Mouse (Mus musculus) liver, postnatal 0 days (tissue): ENCODE data around the gene Cmtm7. TPM values are rescaled to one million over a fixed set of nuclear protein-coding genes. Genes with fewer than 3 reads are reported as not detected.

Experiments
- ATAC-seq: fragments of 200-750 bp; cut with Nextera tagmentation; 2 replicates; pipeline ENCODE4 v1.8.0; 2017; ENCODE audit warnings: mild to moderate bottlenecking, moderate library complexity
- DNase-seq: peaks from one replicate; pipeline ENCODE4 v3.0.0-alpha.2; 2016
- H3K27ac ChIP-seq: fragments of 300-500 bp; sonication (generic); 2 replicates; pipeline ENCODE4 v1.5.1; 2014; ENCODE audit warnings: antibody characterized with exemption, moderate library complexity, mild to moderate bottlenecking, low read depth
- H3K27me3 ChIP-seq: fragments of 300-500 bp; sonication (generic); 2 replicates; pipeline ENCODE4 v1.6.1; 2014; ENCODE audit warnings: low read length, control low read depth, mixed read lengths; ENCODE audit not compliant: insufficient read depth
- H3K36me3 ChIP-seq: fragments of 300-500 bp; sonication (generic); replicated peaks from 2 replicates; pipeline ENCODE4 v1.6.1; 2014; ENCODE audit warnings: mild to moderate bottlenecking, control low read depth, low read length, moderate library complexity, mixed read lengths; ENCODE audit not compliant: insufficient read depth
- H3K4me1 ChIP-seq: fragments of 300-500 bp; sonication (generic); 2 replicates; pipeline ENCODE4 v1.6.1; 2014; ENCODE audit warnings: antibody characterized with exemption, mild to moderate bottlenecking, control low read depth; ENCODE audit not compliant: insufficient read depth
- H3K4me2 ChIP-seq: fragments of 300-500 bp; sonication (generic); 2 replicates; pipeline ENCODE4 v1.6.1; 2014; ENCODE audit warnings: low read depth, mild to moderate bottlenecking, low read length, moderate library complexity, mixed read lengths
- H3K4me3 ChIP-seq: fragments of 300-500 bp; sonication (generic); 2 replicates; pipeline ENCODE4 v1.5.1; 2014; ENCODE audit warnings: low read depth, low read length
- H3K9ac ChIP-seq: fragments of 300-500 bp; sonication (generic); replicated peaks from 2 replicates; pipeline ENCODE4 v1.6.1; 2014; ENCODE audit warnings: mild to moderate bottlenecking, moderate library complexity
- H3K9me3 ChIP-seq: fragments of 300-500 bp; sonication (generic); 2 replicates; pipeline ENCODE4 v1.6.1; 2016; ENCODE audit warnings: mild to moderate bottlenecking, control low read depth, low read length, mixed read lengths
- CTCF ChIP-seq: sonication (generic); IDR thresholded peaks from 2 replicates; pipeline ENCODE4 v1.5.1; 2016; ENCODE audit warnings: antibody characterized with exemption, low read depth
- EP300 ChIP-seq: IDR thresholded peaks from 2 replicates; pipeline ENCODE4 v1.6.1; 2016; ENCODE audit warnings: antibody characterized with exemption, low read depth, mild to moderate bottlenecking
- WGBS: fragments of 180-500 bp; shearing (Covaris S2); extraction: QIAGEN DNeasy Blood & Tissue Kit; methylation state at CpG from one replicate; pipeline ENCODE4 v1.1.7; 2014; ENCODE audit not compliant: insufficient replicate concordance; 5-methylcytosine and 5-hydroxymethylcytosine counted together
- polyA plus RNA-seq: library from polyadenylated mRNA; unstranded; fragments of >200 nt; fragmentation: Nextera tagmentation; extraction: Ambion mirVana; gene quantifications from 2 replicates; pipeline ENCODE4 v1.2.1, GENCODE M21; 2015

Cmtm7 gene
- polyA plus RNA-seq, 1 experiment from 2014 or later, result 58.2 TPM

- no peak for TF ChIP-seq EP300
- TF ChIP-seq CTCF, result no peak
- no peak overlapping the region for H3K9ac ChIP-seq
- H3K27me3 ChIP-seq, result no peaks in the 10 kb centered on the region
- no peaks in the 10 kb centered on the region for H3K9me3 ChIP-seq
- H3K4me3 ChIP-seq, result no peak overlapping the region
- ATAC-seq (no peak), DNase-seq (no peak)
- no peak overlapping the region for H3K4me2 ChIP-seq
- H3K4me1 ChIP-seq, result 0 out of 2 replicates have a peak, but pooled peaks cover 3% of the 10 kb centered on the region
- H3K36me3 ChIP-seq, result peaks cover 43% of the 10 kb centered on the region
- 62% methylated on average over 7 of the region's 7 CpGs for WGBS
- no peak overlapping the region for H3K27ac ChIP-seq
Observed at GRCm38 (mm10) chr9:114758272-114758671, 23.4 kb downstream of the Cmtm7 start.

DNA sequence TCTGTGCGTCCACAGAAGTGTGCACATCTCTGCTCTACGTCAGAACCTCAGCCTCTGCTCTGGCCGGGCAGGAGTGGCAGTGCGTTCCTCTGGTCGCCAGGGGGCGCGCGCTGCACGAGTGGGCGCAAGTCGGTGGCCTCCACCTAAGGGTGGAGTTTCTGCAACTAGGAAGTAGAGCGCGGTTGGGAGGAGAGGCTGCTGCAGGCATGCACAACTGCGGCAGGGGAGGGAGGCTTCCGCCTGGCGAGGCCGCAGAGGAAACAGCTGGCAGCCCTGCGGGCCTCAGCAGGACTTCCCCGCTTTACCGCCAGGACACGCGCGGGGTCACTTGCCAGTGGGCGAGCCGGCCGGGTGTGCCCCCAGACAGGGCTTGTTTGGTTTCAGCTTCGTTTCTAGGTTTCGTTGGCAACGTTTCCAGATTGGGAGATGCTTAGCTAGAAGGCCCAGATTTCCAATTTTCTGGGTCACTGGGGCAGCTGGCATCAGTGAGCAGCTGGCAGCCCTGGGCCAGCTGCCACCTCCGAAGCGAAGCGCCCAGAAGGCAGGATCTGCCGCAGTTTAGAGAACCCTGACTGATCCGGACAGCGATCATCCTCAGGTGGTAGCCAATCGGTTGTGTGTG lies 28.7 kb downstream of the Cmtm7 start:
- peak; percentile 92 for ATAC-seq
- Histone ChIP-seq H3K27me3 (no peaks in the 10 kb centered on the region), H3K9me3 (no peaks in the 10 kb centered on the region), H3K9ac (peak overlapping the region; percentile 53), H3K4me2 (peak overlapping the region; percentile 87), H3K27ac (peak overlapping the region; percentile 63), H3K36me3 (peaks cover 22% of the 10 kb centered on the region), H3K4me3 (peak overlapping the region; percentile 59), H3K4me1 (no peaks in the 10 kb centered on the region)
- 3% methylated on average over 36 of the region's 36 CpGs for WGBS
- TF ChIP-seq CTCF (peak; percentile 100), EP300 (no peak)
- peak; percentile 94 for DNase-seq

GRCm38 (mm10) chr9:114752311-114752710 lies 29.3 kb downstream of the Cmtm7 start:
- H3K4me1 ChIP-seq, result no peaks in the 10 kb centered on the region
- WGBS, result 60% methylated on average over 9 of the region's 9 CpGs
- no peak overlapping the region for H3K4me3 ChIP-seq
- H3K27ac ChIP-seq, result no peak overlapping the region
- H3K36me3 ChIP-seq, result peaks cover 29% of the 10 kb centered on the region
- ATAC-seq (no peak), DNase-seq (no peak)
- no peaks in the 10 kb centered on the region for H3K27me3 ChIP-seq
- TF ChIP-seq EP300 (no peak), CTCF (no peak)
- H3K4me2 ChIP-seq, result 0 out of 2 replicates have a peak overlapping the region, but pooled peaks have one; percentile 87
- no peak overlapping the region for H3K9ac ChIP-seq
- H3K9me3 ChIP-seq, result no peaks in the 10 kb centered on the region

- H3K27ac ChIP-seq, result no peak overlapping the region
- DNase-seq (no peak), ATAC-seq (no peak)
- H3K27me3 ChIP-seq, result no peaks in the 10 kb centered on the region
- no peak overlapping the region for H3K9ac ChIP-seq
- H3K4me3 ChIP-seq, result no peak overlapping the region
- peaks cover 32% of the 10 kb centered on the region for H3K36me3 ChIP-seq
- no peak overlapping the region for H3K4me2 ChIP-seq
- H3K4me1 ChIP-seq, result no peaks in the 10 kb centered on the region
- 68% methylated on average over 3 of the region's 3 CpGs for WGBS
- no peaks in the 10 kb centered on the region for H3K9me3 ChIP-seq
- TF ChIP-seq CTCF, result peak; percentile 47
- TF ChIP-seq EP300, result no peak
Observed at GRCm38 (mm10) chr9:114751582-114751981, 30.1 kb downstream of the Cmtm7 start.

GRCm38 (mm10) chr9:114747466-114747865 lies 34.2 kb downstream of the Cmtm7 start:
- no peak overlapping the region for H3K4me3 ChIP-seq
- H3K9ac ChIP-seq, result no peak overlapping the region
- no peak overlapping the region for H3K4me2 ChIP-seq
- H3K4me1 ChIP-seq, result peaks cover 9% of the 10 kb centered on the region; the same call in 1 of the 2 replicates
- H3K27ac ChIP-seq, result no peak overlapping the region
- DNase-seq (no peak), ATAC-seq (no peak)
- H3K27me3 ChIP-seq, result no peaks in the 10 kb centered on the region
- WGBS, result 90% methylated on average over 12 of the region's 12 CpGs
- H3K9me3 ChIP-seq, result no peaks in the 10 kb centered on the region
- peaks cover 47% of the 10 kb centered on the region for H3K36me3 ChIP-seq
- TF ChIP-seq CTCF, result no peak
- no peak for TF ChIP-seq EP300

DNA sequence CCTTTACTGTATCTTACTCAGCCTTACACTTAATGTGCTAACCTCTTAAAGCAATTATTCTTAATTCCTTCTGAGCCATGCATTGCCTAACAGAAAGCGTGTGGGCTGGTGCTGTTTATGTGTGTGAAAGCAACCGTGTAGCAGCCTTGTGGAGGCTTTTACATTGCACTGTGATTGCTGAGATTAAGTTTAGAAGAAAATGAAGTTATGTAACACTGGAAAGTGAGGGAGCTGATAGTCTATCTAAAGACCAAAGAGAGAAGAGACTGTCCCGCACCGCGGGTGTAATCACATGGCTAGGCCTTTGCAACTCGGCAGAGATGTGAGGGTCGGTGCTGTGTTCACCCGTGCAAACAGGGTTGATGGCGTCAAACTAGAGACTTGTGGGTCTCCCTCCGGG lies 34.6 kb downstream of the Cmtm7 start:
- H3K9ac ChIP-seq, result no peak overlapping the region
- no peak overlapping the region for H3K27ac ChIP-seq
- WGBS, result 81% methylated on average over 10 of the region's 10 CpGs
- peaks cover 47% of the 10 kb centered on the region for H3K36me3 ChIP-seq
- peaks cover 9% of the 10 kb centered on the region; the same call in 1 of the 2 replicates for H3K4me1 ChIP-seq
- H3K9me3 ChIP-seq, result no peaks in the 10 kb centered on the region
- ATAC-seq (no peak), DNase-seq (no peak)
- no peak for TF ChIP-seq EP300
- TF ChIP-seq CTCF, result no peak
- no peak overlapping the region for H3K4me2 ChIP-seq
- no peaks in the 10 kb centered on the region for H3K27me3 ChIP-seq
- H3K4me3 ChIP-seq, result no peak overlapping the region

DNA sequence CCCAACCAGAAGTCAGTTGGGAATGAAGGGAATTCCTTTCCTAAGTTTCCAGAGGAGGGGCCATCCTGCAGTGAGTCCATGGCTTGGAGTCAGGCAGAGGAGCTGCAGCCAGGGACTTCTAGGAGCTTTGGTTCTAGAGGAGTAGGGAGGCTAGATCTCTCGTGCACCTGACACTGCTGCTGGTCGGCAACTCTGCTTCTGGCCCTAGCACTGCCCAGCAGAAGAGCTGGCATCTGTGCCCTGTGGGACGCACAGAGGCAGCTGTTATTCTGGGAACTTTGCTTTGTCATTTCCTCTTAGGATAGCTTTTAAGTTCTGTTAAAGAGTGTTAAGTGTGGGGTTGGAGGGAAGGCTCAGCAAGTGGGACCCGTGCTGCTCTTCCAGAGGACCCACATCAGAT lies 36.0 kb downstream of the Cmtm7 start:
- Histone ChIP-seq H3K4me2 (no peak overlapping the region), H3K27me3 (no peaks in the 10 kb centered on the region), H3K4me1 (peaks cover 9% of the 10 kb centered on the region; the same call in 1 of the 2 replicates), H3K9ac (no peak overlapping the region), H3K27ac (no peak overlapping the region), H3K4me3 (no peak overlapping the region), H3K9me3 (no peaks in the 10 kb centered on the region), H3K36me3 (peaks cover 47% of the 10 kb centered on the region)
- 34% methylated on average over 4 of the region's 4 CpGs for WGBS
- DNase-seq (no peak), ATAC-seq (no peak)
- TF ChIP-seq CTCF (no peak), EP300 (no peak)
